Mouse (Mus musculus) MEL (cell line): ENCODE results near the gene Abcc6. TPM values are rescaled to one million over a fixed set of nuclear protein-coding genes. Genes with fewer than 3 reads are reported as not detected.
A peak's percentile ranks its signal among the peaks of the same experiment; 100 is the strongest.

ENCODE experiments used
- DNase-seq: peaks from one replicate; pipeline ENCODE4 v3.0.0; 2011; ENCODE audit warnings: low read depth, low spot score
- H3K27ac ChIP-seq: 2 replicates; pipeline ENCODE4 v1.5.1; 2012; ENCODE audit warnings: low read depth, mild to moderate bottlenecking, control low read depth, low read length, moderate library complexity; ENCODE audit not compliant: control insufficient read depth
- H3K27me3 ChIP-seq, 2 experiments: fragments of 150-350 bp in 1 of 2; sonication (generic) in 1 of 2; 2 replicates each; pipeline ENCODE4 v1.6.1; 2012; ENCODE audit warnings: low read length in 2 of 2, mild to moderate bottlenecking in 2 of 2, improper control_type of control experiment in 1 of 2, moderate library complexity in 1 of 2; ENCODE audit not compliant: insufficient read depth in 2 of 2, control insufficient read depth in 1 of 2
- H3K36me3 ChIP-seq, 2 experiments: 2 replicates each; pipeline ENCODE4 v1.6.1; 2012 to 2014; ENCODE audit warnings: low read length in 2 of 2, improper control_type of control experiment in 1 of 2, inconsistent platforms in 1 of 2, mild to moderate bottlenecking in 1 of 2; ENCODE audit not compliant: insufficient read depth in 2 of 2, control insufficient read depth in 1 of 2
- H3K4me1 ChIP-seq, 2 experiments: fragments of 150-350 bp in 1 of 2; sonication (generic) in 1 of 2; 2 replicates each; pipeline ENCODE4 v1.6.1; 2012; ENCODE audit warnings: low read length in 2 of 2, improper control_type of control experiment in 1 of 2, mild to moderate bottlenecking in 1 of 2; ENCODE audit not compliant: insufficient read depth in 2 of 2, control insufficient read depth in 1 of 2
- H3K4me3 ChIP-seq, 2 experiments: fragments of 150-350 bp in 1 of 2; sonication (generic) in 1 of 2; 2 replicates each; pipeline ENCODE4 v1.5.1; 2012; ENCODE audit warnings: low read depth in 2 of 2, low read length in 2 of 2, mild to moderate bottlenecking in 2 of 2, moderate library complexity in 2 of 2, control low read depth in 1 of 2, improper control_type of control experiment in 1 of 2; ENCODE audit not compliant: control insufficient read depth in 1 of 2, insufficient read depth in 1 of 2
- H3K79me2 ChIP-seq: 2 replicates; pipeline ENCODE4 v1.6.1; 2012; ENCODE audit warnings: mild to moderate bottlenecking, low read length, moderate library complexity; ENCODE audit not compliant: control insufficient read depth, poor library complexity, insufficient read depth
- H3K9ac ChIP-seq: 2 replicates; pipeline ENCODE4 v1.6.1; 2012; ENCODE audit warnings: low read depth, mild to moderate bottlenecking, control low read depth, low read length, moderate library complexity; ENCODE audit not compliant: control insufficient read depth, poor library complexity, severe bottlenecking
- H3K9me3 ChIP-seq: fragments of 150-350 bp; sonication (generic); replicated peaks from 2 replicates; pipeline ENCODE4 v1.6.1; 2012; ENCODE audit warnings: mild to moderate bottlenecking, low read length, improper control_type of control experiment, moderate library complexity; ENCODE audit not compliant: insufficient read depth
- CTCF ChIP-seq, 3 experiments: IDR thresholded peaks in 2 of 3; conservative IDR thresholded peaks in 1 of 3; 2 replicates each; pipeline ENCODE4 v1.5.1; 2011 to 2012; ENCODE audit warnings: low read length in 3 of 3, low read depth in 2 of 3, mild to moderate bottlenecking in 2 of 3, improper control_type of control experiment in 1 of 3, inconsistent platforms in 1 of 3, mixed read lengths in 1 of 3, moderate library complexity in 1 of 3; ENCODE audit not compliant: control insufficient read depth in 1 of 3, insufficient read depth in 1 of 3, poor library complexity in 1 of 3, severe bottlenecking in 1 of 3
- GATA1 ChIP-seq: IDR thresholded peaks from 2 replicates; pipeline ENCODE4 v1.6.1; 2011; ENCODE audit warnings: low read depth, low read length, improper control_type of control experiment
- HCFC1 ChIP-seq: IDR thresholded peaks from 2 replicates; pipeline ENCODE4 v1.6.1; 2012; ENCODE audit warnings: low read depth, mild to moderate bottlenecking, inconsistent platforms, low read length, improper control_type of control experiment, moderate library complexity
- KAT2A ChIP-seq: conservative IDR thresholded peaks from 2 replicates; pipeline ENCODE4 v1.6.1; 2012; ENCODE audit warnings: low read depth, low read length, improper control_type of control experiment, inconsistent platforms
- MAX ChIP-seq: IDR thresholded peaks from 2 replicates; pipeline ENCODE4 v1.6.1; 2011; ENCODE audit warnings: low read length, improper control_type of control experiment
- MEF2A ChIP-seq: IDR thresholded peaks from 2 replicates; pipeline ENCODE4 v1.6.1; 2014; ENCODE audit warnings: low read depth, mild to moderate bottlenecking, inconsistent platforms, low read length, improper control_type of control experiment; ENCODE audit not compliant: poor library complexity, insufficient replicate concordance, severe bottlenecking; ENCODE audit errors: extremely low read depth
- MXI1 ChIP-seq: IDR thresholded peaks from 2 replicates; pipeline ENCODE4 v1.6.1; 2011; ENCODE audit warnings: mild to moderate bottlenecking, low read depth, low read length, improper control_type of control experiment
- MYB ChIP-seq: IDR thresholded peaks from 2 replicates; pipeline ENCODE4 v1.6.1; 2011; ENCODE audit warnings: mild to moderate bottlenecking, low read depth, low read length, improper control_type of control experiment
- MYC ChIP-seq: IDR thresholded peaks from 2 replicates; pipeline ENCODE4 v1.6.1; 2011; ENCODE audit warnings: low read depth, mild to moderate bottlenecking, low read length, improper control_type of control experiment, moderate library complexity
- SIN3A ChIP-seq: IDR thresholded peaks from 2 replicates; pipeline ENCODE4 v1.6.1; 2012; ENCODE audit warnings: low read length, improper control_type of control experiment, inconsistent platforms
- TCF12 ChIP-seq: IDR thresholded peaks from 2 replicates; pipeline ENCODE4 v1.6.1; 2014; ENCODE audit warnings: low read depth, mild to moderate bottlenecking, inconsistent platforms, low read length, improper control_type of control experiment, moderate library complexity
- USF2 ChIP-seq, 2 experiments: IDR thresholded peaks; 2 replicates each; pipeline ENCODE4 v1.6.1; 2011 to 2012; ENCODE audit warnings: improper control_type of control experiment in 2 of 2, low read length in 2 of 2, borderline replicate concordance in 1 of 2, inconsistent platforms in 1 of 2, low read depth in 1 of 2, mild to moderate bottlenecking in 1 of 2; ENCODE audit not compliant: insufficient read depth in 1 of 2
- ZNF384 ChIP-seq: IDR thresholded peaks from 2 replicates; pipeline ENCODE4 v1.6.1; 2012; ENCODE audit warnings: low read depth, mild to moderate bottlenecking, inconsistent platforms, low read length, improper control_type of control experiment
- polyA plus RNA-seq, 2 experiments: library from polyadenylated mRNA; stranded (reverse) in 1 of 2; unstranded in 1 of 2; fragments of >175 nt in 1 of 2; fragments of >200 nt in 1 of 2; gene quantifications; 2 replicates each; pipeline versions ENCODE4 v1.2.1 to v1.2.4; 2012; ENCODE audit warnings: low replicate concordance in 2 of 2, low read depth in 1 of 2; ENCODE audit not compliant: insufficient read length in 2 of 2, insufficient read depth in 1 of 2, missing spikeins in 1 of 2
- total RNA-seq: library from RNA; depleted of rRNA; stranded (reverse); fragments of 300-350 nt; gene quantifications from 2 replicates; pipeline ENCODE4 v1.2.3, GENCODE M21; 2012

The Abcc6 gene
- total and polyA plus RNA-seq, 3 experiments = 0.04 to 0.12 TPM; not detected in 1

DNA sequence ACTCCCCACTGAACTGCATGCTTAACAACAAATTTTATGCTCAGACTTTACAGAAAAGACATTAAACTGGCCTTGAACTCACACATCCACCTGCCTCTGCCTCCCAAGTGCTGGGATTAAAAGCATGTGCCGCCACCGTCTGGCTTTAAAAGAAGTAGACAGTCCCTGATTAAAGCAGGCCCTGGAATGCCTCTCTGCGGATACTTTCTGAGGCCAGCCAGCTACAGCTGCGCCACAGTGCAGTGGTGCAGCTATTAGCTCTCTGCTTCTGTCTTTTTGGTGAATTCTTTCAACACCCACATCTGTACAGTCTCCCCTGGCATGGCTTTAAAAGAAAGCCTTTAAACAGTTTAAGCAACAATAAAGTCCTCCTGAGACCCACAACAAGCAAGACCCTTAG lies 8.2 kb downstream of the Abcc6 start:
- no peaks in the 10 kb centered on the region for H3K4me1 ChIP-seq
- H3K36me3 ChIP-seq = no peaks in the 10 kb centered on the region
- no peak overlapping the region for H3K27ac ChIP-seq
- no peaks in the 10 kb centered on the region for H3K79me2 ChIP-seq
- peaks cover 0 to 5% of the 10 kb centered on the region in 2 experiments; a peak in 3 of 4 replicates for H3K27me3 ChIP-seq
- H3K9me3 ChIP-seq = no peaks in the 10 kb centered on the region
- TF ChIP-seq GATA1 (no peak), USF2 (IDR thresholded peaks at IDR 0.05; ENCODE audit: borderline replicate concordance in 1 of 2, insufficient read depth in 1 of 2, low read depth in 1 of 2, low read length in 2 of 2) (no peak), SIN3A (no peak), MAX (no peak), MEF2A (no peak), KAT2A (no peak), ZNF384 (no peak), MXI1 (no peak)
- no peak overlapping the region for H3K4me3 ChIP-seq
- H3K9ac ChIP-seq = no peak overlapping the region
- no peak for DNase-seq

DNA sequence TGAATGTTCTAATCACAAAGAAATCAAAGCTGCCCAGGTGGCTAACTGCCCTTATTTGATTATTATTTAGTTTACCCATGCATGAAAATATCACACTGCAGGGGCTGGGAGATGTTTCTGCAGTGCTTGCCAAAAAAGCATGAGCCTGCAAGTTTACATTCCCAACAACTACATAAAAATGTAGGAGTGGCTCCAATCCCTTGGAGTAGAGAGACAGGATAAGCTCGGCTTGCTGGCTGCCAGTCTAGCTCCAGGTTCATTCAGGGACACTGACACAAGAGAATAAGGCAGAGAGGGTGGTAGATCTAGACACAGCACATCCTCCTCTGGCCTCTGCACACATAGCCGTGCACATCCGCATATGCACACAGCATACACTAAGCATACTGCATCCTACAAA lies 10.5 kb downstream of the Abcc6 start:
- Histone ChIP-seq H3K36me3 (no peaks in the 10 kb centered on the region), H3K79me2 (no peaks in the 10 kb centered on the region), H3K4me3 (no peak overlapping the region), H3K4me1 (no peaks in the 10 kb centered on the region), H3K9ac (no peak overlapping the region), H3K9me3 (no peaks in the 10 kb centered on the region), H3K27ac (no peak overlapping the region), H3K27me3 (peaks cover 0 to 5% of the 10 kb centered on the region in 2 experiments; a peak in 3 of 4 replicates)
- no peak for DNase-seq
- TF ChIP-seq TCF12 (no peak), HCFC1 (no peak), USF2 (IDR thresholded peaks at IDR 0.05; ENCODE audit: borderline replicate concordance in 1 of 2, insufficient read depth in 1 of 2, low read depth in 1 of 2, low read length in 2 of 2) (no peak), SIN3A (no peak)

DNA sequence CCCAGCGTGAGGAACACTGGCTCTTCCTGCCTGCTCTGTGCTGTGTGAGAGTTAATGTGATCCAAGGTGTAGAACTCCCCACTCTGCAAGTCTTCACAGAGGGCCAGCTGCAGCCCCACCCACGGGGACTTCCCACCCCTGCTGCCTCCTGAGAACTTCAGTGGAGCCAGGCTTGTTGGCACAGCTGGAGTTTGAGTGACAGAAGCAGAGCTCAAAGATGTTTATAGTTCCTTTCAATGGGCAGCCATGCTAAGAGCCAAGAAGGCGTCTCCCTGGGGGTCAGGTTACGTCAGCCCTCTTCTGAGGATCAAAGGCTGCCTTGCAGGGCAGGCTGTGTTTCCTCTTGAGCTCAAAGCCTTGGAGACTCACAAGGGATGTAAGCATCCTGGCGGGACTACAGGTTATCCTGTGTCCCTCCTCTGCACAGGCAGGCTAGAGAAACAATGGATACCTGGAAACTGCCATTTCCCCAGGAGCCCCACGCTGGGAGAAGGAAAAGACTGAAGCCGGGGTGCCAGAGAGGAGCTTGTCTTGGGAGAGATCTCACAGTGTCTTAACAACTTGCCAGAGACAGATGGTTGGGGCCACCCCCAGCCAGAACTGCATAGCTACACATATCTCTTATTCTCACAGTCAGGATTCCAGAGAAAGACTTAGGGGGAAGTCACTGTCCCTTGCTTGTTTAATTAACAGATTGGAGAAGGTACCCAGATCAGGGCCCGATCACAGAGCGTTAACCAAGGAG lies 16.7 kb downstream of the Abcc6 start:
- Histone ChIP-seq H3K79me2 (no peaks in the 10 kb centered on the region), H3K4me1 (peaks cover 0 to 4% of the 10 kb centered on the region in 2 experiments; a peak in 2 of 4 replicates), H3K4me3 (no peak overlapping the region)
- peak; percentile 49 for DNase-seq
- TF ChIP-seq MYC (no peak), CTCF (IDR thresholded peaks at IDR 0.05 in 2 of 3, conservative IDR thresholded peaks at IDR 0.05 in 1 of 3; ENCODE audit: control insufficient read depth in 1 of 3, insufficient read depth in 1 of 3, low read depth in 2 of 3, low read length in 3 of 3, poor library complexity in 1 of 3, severe bottlenecking in 1 of 3) (no peak), MYB (no peak)
- TF ChIP-seq, all 39 proteins: peak for 0
- Histone ChIP-seq H3K9ac (no peak overlapping the region), H3K27me3 (no peaks in the 10 kb centered on the region), H3K36me3 (no peaks in the 10 kb centered on the region), H3K9me3 (no peaks in the 10 kb centered on the region), H3K27ac (no peak overlapping the region)
